Mouse (Mus musculus) stomach, embryonic 15.5 days (tissue): ENCODE data around the gene Zfp618. TPM values are rescaled to one million over a fixed set of nuclear protein-coding genes. Genes with fewer than 3 reads are reported as not detected.

ENCODE experiments used
- ATAC-seq: fragments of 200-750 bp; cut with Nextera tagmentation; 2 replicates; pipeline ENCODE4 v1.8.0; 2017; ENCODE audit warnings: low read depth, moderate number of reproducible peaks, moderate TSS enrichment; ENCODE audit not compliant: insufficient read depth, low FRiP score
- H3K27ac ChIP-seq: fragments of 300-500 bp; sonication (generic); 2 replicates; pipeline ENCODE4 v1.5.1; 2015; ENCODE audit warnings: mild to moderate bottlenecking, inconsistent platforms
- H3K27me3 ChIP-seq: fragments of 300-500 bp; sonication (generic); replicated peaks from 2 replicates; pipeline ENCODE4 v1.6.1; 2015; ENCODE audit warnings: inconsistent platforms
- H3K36me3 ChIP-seq: fragments of 300-500 bp; sonication (generic); 2 replicates; pipeline ENCODE4 v1.6.1; 2015; ENCODE audit warnings: inconsistent platforms
- H3K4me1 ChIP-seq: fragments of 300-500 bp; sonication (generic); 2 replicates; pipeline ENCODE4 v1.6.1; 2015; ENCODE audit warnings: inconsistent platforms
- H3K4me2 ChIP-seq: fragments of 300-500 bp; sonication (generic); 2 replicates; pipeline ENCODE4 v1.6.1; 2015; ENCODE audit warnings: mild to moderate bottlenecking, inconsistent platforms
- H3K4me3 ChIP-seq: fragments of 300-500 bp; sonication (generic); replicated peaks from 2 replicates; pipeline ENCODE4 v1.5.1; 2015; ENCODE audit warnings: inconsistent platforms
- H3K9ac ChIP-seq: fragments of 300-500 bp; sonication (generic); 2 replicates; pipeline ENCODE4 v1.6.1; 2015; ENCODE audit warnings: inconsistent platforms
- H3K9me3 ChIP-seq: fragments of 300-500 bp; sonication (generic); 2 replicates; pipeline ENCODE4 v1.6.1; 2016; ENCODE audit warnings: inconsistent platforms
- WGBS: fragments of 180-500 bp; shearing (Covaris S2); methylation state at CpG from one replicate; pipeline ENCODE4 v1.1.7; 2015; 5-methylcytosine and 5-hydroxymethylcytosine counted together
- polyA plus RNA-seq: library from polyadenylated mRNA; unstranded; fragments of >200 nt; fragmentation: Nextera tagmentation; extraction: Ambion mirVana; gene quantifications from 2 replicates; pipeline ENCODE4 v1.2.1, GENCODE M21; 2015

The Zfp618 gene
- polyA plus RNA-seq, 1 experiment from 2014 or later = 17.0 TPM

GRCm38 (mm10) chr4:63000316-63001055 is 35.1 kb downstream of the Zfp618 start:
- Histone ChIP-seq H3K9ac (no peak overlapping the region), H3K27me3 (no peaks in the 10 kb centered on the region), H3K4me2 (no peak overlapping the region), H3K27ac (no peak overlapping the region), H3K36me3 (no peaks in the 10 kb centered on the region), H3K4me3 (no peak overlapping the region), H3K4me1 (peaks cover 34% of the 10 kb centered on the region), H3K9me3 (no peaks in the 10 kb centered on the region)
- WGBS = 69% methylated on average over 11 of the region's 11 CpGs
- ATAC-seq = no peak

DNA sequence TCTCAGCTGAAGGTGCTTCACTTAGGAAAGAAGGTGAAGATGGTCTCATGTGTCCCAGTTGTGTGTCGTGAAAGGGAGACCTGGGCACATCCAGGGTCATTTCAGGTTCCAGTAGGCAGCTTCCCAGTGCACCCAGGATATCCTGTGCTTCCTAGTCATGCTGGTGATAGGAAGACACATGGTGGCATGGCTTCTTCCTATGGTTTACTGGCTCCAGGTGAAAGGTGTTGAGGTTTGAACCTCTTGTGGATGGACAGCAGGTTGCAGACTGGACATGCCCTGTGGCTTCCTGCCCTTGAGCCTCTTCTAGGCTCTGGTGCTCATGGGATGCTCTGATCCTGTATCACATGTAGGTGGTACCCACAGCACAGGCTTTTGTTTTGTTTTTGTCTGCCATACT is 37.0 kb downstream of the Zfp618 start:
- H3K4me2 ChIP-seq = no peak overlapping the region
- H3K4me3 ChIP-seq = no peak overlapping the region
- no peaks in the 10 kb centered on the region for H3K27me3 ChIP-seq
- ATAC-seq = no peak
- H3K4me1 ChIP-seq = peaks cover 49% of the 10 kb centered on the region
- no peaks in the 10 kb centered on the region for H3K9me3 ChIP-seq
- 76% methylated on average over 1 of the region's 1 CpGs for WGBS
- H3K9ac ChIP-seq = no peak overlapping the region
- H3K27ac ChIP-seq = no peak overlapping the region
- H3K36me3 ChIP-seq = no peaks in the 10 kb centered on the region

DNA sequence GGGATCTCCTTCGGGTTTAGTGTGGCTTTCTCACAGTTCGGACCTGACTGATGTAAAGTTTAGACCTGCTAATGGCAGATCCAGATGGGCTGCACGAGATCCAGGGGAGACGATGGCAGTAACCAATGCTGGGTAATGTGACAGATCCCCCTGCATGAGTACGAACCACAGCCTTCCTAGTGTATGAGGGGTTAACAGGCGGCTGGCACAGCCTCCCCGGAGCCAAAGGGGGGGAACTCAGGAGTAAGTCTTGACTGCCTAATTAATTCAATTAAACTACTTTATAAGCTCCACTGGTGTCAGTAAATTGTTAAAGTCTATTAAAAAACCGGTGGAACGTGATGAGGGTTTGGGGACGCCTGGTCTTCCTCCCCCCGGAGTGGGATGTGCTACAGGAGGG is 39.1 kb downstream of the Zfp618 start:
- Histone ChIP-seq H3K4me2 (no peak overlapping the region), H3K27me3 (no peaks in the 10 kb centered on the region), H3K4me1 (peaks cover 33% of the 10 kb centered on the region), H3K4me3 (no peak overlapping the region), H3K9ac (no peak overlapping the region), H3K9me3 (no peaks in the 10 kb centered on the region), H3K36me3 (no peaks in the 10 kb centered on the region), H3K27ac (no peak overlapping the region)
- 89% methylated on average over 11 of the region's 11 CpGs for WGBS
- ATAC-seq = no peak

DNA sequence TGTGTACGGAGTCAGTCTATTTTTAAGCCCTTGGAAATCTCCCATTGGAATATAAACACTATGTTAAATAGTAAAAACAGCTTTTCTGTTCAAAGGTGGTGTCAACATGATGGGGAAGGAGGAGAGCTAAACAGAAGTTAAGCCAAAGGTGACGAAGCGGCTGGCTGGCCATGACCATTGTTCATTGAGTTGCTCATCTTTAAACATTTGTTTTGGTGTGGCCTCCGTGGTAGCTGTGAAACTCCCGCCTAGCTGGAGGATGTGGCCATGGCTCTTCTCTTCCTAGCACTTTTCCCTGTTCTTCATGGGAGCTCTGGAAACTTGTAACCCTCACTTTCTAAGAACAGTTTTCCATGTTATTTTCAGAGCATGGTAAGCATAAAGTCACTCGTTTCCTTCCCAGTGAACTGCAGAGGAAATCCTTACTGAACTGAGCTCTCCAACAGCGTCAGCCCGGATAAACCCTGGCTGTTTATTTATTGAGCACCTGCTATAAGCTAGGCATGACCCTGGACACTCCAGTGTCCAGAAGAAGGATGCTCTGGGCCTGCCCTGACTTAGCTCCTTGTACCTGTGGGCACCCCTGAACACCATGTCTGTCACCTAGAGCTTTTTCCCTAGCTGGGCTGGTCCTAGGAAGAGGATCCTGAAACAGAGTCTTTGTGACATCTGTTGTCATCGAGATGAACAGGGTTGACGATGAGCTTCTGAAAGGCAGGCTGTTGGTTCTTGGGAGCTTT is 40.2 kb downstream of the Zfp618 start:
- no peak for ATAC-seq
- no peak overlapping the region for H3K4me3 ChIP-seq
- H3K9me3 ChIP-seq = no peaks in the 10 kb centered on the region
- no peaks in the 10 kb centered on the region for H3K27me3 ChIP-seq
- H3K4me1 ChIP-seq = peaks cover 22% of the 10 kb centered on the region; the same call in 1 of the 2 replicates
- H3K9ac ChIP-seq = no peak overlapping the region
- WGBS = 62% methylated on average over 10 of the region's 10 CpGs
- H3K36me3 ChIP-seq = no peaks in the 10 kb centered on the region
- no peak overlapping the region for H3K4me2 ChIP-seq
- peak overlapping the region; percentile 45; the same call in 1 of the 2 replicates for H3K27ac ChIP-seq

DNA sequence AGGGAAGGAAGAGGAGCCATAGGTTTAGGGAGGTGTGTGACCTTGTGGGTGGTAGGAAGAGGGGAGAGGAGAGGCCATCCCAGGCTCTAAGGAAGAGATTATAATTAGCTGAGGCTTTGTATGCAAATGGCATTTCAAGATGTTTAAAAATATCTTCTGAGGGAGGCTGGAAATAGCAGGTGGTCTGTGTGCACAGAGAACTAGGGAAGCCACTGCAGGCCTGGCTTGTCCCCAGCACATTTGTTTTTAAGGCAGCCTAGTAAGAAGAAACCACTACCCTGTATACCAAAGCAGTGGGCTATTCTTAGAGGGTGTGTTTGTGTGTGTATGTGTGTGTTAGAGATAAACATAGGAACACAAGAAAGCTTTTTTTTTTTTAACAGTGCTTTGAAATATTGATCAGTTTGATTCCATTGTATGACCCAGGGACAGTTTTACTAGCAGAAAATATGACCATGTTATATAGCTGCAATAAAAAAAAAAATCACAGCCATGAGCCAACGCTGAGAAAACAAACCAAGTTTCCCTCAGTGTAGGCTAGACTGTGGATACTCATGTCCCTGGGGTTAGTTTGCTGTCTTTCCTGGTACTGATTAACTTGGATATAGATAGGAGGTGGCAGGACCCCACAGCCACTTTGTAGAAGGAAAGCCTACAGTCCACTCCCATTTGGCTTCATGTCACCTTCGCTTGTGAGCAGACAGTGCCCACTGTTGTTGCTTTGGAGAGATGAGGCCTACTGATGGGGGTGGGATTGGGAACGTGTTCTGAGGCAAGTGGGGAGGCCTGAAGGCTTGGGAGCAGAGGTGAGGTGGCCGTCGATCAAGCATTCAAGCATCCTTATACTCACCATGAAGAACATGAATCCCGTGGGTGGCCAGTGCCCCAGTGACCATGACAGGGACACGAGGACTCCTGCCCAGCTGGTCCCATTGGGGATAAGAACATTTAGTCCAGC is 41.1 kb downstream of the Zfp618 start:
- Histone ChIP-seq H3K9ac (no peak overlapping the region), H3K4me3 (no peak overlapping the region), H3K4me1 (peaks cover 18% of the 10 kb centered on the region; the same call in 1 of the 2 replicates), H3K4me2 (no peak overlapping the region), H3K27ac (peak overlapping the region; percentile 45; the same call in 1 of the 2 replicates), H3K27me3 (no peaks in the 10 kb centered on the region), H3K36me3 (no peaks in the 10 kb centered on the region), H3K9me3 (no peaks in the 10 kb centered on the region)
- 70% methylated on average over 7 of the region's 7 CpGs for WGBS
- ATAC-seq = peak; percentile 57

DNA sequence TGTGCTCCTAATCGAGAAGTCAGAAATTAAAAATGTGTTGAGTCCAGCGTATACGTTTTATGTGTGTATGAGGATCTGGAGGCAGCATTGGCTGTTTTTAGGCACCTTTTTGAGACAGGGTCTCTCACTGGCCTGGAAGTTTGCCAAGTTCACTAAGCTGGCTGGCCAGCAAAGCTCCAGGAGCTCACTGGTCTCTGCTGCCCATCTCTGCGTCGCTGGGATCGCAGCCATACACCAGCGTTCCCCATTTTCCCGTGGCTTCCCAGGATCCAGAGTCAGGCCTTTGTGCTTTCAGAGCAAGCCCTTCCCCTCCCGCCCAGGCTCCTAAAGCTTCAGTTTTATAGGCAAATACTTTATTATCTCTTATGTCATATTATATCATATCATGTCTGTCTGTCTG is 42.8 kb downstream of the Zfp618 start:
- WGBS = 85% methylated on average over 9 of the region's 9 CpGs
- H3K4me3 ChIP-seq = no peak overlapping the region
- no peak for ATAC-seq

DNA sequence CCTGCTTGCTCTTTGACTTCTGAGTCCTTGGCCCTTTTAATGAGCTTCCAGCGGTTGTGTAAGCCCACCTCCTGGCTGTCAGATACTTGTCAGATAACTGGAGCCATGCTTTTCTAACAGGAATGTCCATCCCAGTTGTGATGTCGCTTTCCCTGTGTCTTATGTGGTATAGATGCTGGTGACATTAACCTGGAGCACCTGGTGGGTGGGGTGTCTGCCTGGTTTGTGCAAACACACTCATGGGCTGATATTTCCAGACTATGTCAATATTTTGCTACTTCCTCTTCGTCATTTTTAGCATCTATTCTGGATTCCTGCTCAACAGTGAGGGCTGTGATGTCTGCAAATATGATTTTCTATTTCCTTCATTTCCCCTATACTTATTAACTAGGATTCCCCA is 43.4 kb downstream of the Zfp618 start:
- H3K4me1 ChIP-seq = peaks cover 18% of the 10 kb centered on the region; the same call in 1 of the 2 replicates
- H3K36me3 ChIP-seq = no peaks in the 10 kb centered on the region
- no peak overlapping the region for H3K4me3 ChIP-seq
- no peak for ATAC-seq
- H3K9ac ChIP-seq = no peak overlapping the region
- no peaks in the 10 kb centered on the region for H3K9me3 ChIP-seq
- H3K4me2 ChIP-seq = no peak overlapping the region
- H3K27ac ChIP-seq = no peak overlapping the region
- no peaks in the 10 kb centered on the region for H3K27me3 ChIP-seq
- 69% methylated on average over 3 of the region's 3 CpGs for WGBS

More for the DNA sequence above, 42.8 kb downstream of the Zfp618 start:
- peaks cover 18% of the 10 kb centered on the region; the same call in 1 of the 2 replicates for H3K4me1 ChIP-seq
- H3K9me3 ChIP-seq = no peaks in the 10 kb centered on the region
- H3K27me3 ChIP-seq = no peaks in the 10 kb centered on the region
- no peak overlapping the region for H3K27ac ChIP-seq
- no peak overlapping the region for H3K9ac ChIP-seq
- no peak overlapping the region for H3K4me2 ChIP-seq
- H3K36me3 ChIP-seq = no peaks in the 10 kb centered on the region

GRCm38 (mm10) chr4:63009821-63010220 is 44.4 kb downstream of the Zfp618 start:
- H3K9me3 ChIP-seq = no peaks in the 10 kb centered on the region
- H3K27me3 ChIP-seq = no peaks in the 10 kb centered on the region
- H3K4me2 ChIP-seq = no peak overlapping the region
- H3K9ac ChIP-seq = no peak overlapping the region
- H3K36me3 ChIP-seq = no peaks in the 10 kb centered on the region
- peaks cover 18% of the 10 kb centered on the region; the same call in 1 of the 2 replicates for H3K4me1 ChIP-seq
- no peak for ATAC-seq
- WGBS = 82% methylated on average over 1 of the region's 1 CpGs
- no peak overlapping the region for H3K27ac ChIP-seq
- H3K4me3 ChIP-seq = no peak overlapping the region

DNA sequence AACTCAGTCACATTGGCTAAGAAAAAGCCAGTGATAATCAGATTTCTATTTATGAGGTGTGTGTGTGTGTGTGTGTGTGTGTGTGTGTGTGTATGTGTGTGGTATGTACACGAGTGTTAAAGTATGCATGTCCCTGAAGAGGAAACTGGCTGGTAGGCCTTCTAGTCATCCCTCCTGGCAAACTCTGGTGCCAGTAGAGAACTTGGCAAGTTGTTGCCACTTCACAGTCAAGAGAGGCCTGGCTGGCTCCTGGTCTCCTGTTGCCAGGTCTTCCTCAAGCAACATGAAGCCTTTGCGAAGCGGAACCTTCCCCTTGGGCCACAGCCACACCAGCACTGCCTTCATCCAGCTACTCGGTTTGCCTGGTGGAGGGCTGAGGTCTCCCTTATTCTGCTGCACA is 44.9 kb downstream of the Zfp618 start:
- Histone ChIP-seq H3K9ac (no peak overlapping the region), H3K4me1 (peaks cover 18% of the 10 kb centered on the region; the same call in 1 of the 2 replicates), H3K27me3 (no peaks in the 10 kb centered on the region), H3K4me2 (no peak overlapping the region), H3K36me3 (no peaks in the 10 kb centered on the region), H3K4me3 (no peak overlapping the region), H3K27ac (no peak overlapping the region), H3K9me3 (no peaks in the 10 kb centered on the region)
- no peak for ATAC-seq
- WGBS = 87% methylated on average over 4 of the region's 4 CpGs

GRCm38 (mm10) chr4:63018616-63019015 is 53.2 kb downstream of the Zfp618 start:
- H3K4me2 ChIP-seq = no peak overlapping the region
- no peak overlapping the region for H3K27ac ChIP-seq
- no peak overlapping the region for H3K9ac ChIP-seq
- no peak for ATAC-seq
- H3K36me3 ChIP-seq = no peaks in the 10 kb centered on the region
- H3K4me3 ChIP-seq = no peak overlapping the region
- WGBS = 70% methylated on average over 10 of the region's 10 CpGs
- no peaks in the 10 kb centered on the region for H3K9me3 ChIP-seq
- peaks cover 12% of the 10 kb centered on the region for H3K4me1 ChIP-seq
- no peaks in the 10 kb centered on the region for H3K27me3 ChIP-seq

DNA sequence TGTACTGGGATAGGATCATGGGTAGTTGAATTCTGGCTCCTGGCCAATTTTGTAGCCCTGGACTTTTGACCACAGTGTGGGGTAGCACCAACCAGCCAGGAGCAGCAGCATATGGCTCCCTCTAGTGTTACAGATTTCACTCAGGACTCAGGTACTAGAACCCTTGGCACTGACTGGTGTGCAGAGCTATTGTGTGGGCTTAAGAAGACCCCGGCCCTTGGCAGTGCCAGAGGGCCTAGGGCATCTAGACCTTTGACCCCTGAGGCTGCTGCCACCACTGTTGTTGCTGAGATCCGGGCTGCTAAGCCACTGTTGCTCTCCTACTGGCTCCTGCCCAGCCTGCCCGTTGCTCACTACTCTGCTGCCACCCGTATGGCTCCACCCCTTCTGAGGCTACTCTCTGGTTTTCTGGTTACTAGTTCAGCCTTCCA is 54.1 kb downstream of the Zfp618 start:
- Histone ChIP-seq H3K36me3 (no peaks in the 10 kb centered on the region), H3K4me2 (no peak overlapping the region), H3K9me3 (no peaks in the 10 kb centered on the region), H3K4me1 (peaks cover 12% of the 10 kb centered on the region), H3K9ac (no peak overlapping the region), H3K27ac (no peak overlapping the region), H3K4me3 (no peak overlapping the region), H3K27me3 (no peaks in the 10 kb centered on the region)
- peak; percentile 84 for ATAC-seq
- 77% methylated on average over 4 of the region's 4 CpGs for WGBS
